Mouse (Mus musculus): Measurements from ENCODE around the gene Gtf2f1.
"Not testable (repeated sequence)": the region's sequence is repeated elsewhere in the genome, so short reads cannot be mapped to it uniquely, and the experiment has no call there.

Gene Gtf2f1

DNA sequence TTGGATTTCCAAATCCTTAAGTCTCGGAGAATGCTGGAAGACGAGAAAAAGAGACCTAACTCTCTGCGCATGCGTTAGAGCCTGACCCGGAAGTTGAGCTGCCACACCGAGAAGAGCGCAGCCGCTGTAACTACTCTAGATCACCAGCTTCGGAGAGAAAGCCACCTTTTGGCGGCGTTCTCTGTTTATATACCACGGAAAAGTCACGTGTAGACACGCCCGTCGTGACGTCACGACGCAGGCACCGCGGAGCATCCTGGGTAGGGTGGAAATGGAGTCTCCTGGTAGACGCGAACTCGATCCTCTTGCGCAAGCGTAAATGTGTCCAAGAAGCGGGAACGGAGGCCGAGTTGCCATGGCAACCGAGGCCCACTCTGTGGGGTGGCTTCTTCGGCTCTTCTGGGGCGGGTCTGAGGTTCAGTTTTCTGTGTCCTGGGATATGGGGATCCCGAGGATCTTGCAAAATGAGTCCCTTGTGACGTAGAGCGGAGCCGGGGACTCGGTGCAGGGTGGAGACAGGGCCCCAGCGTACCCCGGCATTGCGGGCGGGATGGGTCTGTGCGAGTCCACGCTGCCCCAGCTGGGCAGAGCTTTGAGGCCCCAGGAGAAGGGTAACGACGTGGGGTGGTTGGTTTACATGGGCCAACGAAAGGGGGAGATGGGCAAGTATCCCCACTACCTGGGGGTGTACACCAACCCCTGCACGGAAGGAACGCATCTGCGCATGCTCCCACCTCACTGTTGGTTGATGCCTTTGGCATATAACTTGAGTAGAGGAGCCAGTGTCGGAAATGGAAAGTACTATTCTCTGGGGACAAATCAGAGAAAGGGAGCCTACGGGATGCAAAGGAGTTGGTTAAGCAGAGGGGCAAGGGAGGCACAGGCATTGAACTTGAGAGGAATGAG, at the start of gene Gtf2f1, which contains the start of gene Gm17949:
Gtf2f1 (minus strand) TSS at position 53 of the 906 bp plus-strand sequence.
Gm17949 (plus strand) TSS at position 234 of the 906 bp plus-strand sequence.
- DNase-seq, result peak; percentile 96

DNA sequence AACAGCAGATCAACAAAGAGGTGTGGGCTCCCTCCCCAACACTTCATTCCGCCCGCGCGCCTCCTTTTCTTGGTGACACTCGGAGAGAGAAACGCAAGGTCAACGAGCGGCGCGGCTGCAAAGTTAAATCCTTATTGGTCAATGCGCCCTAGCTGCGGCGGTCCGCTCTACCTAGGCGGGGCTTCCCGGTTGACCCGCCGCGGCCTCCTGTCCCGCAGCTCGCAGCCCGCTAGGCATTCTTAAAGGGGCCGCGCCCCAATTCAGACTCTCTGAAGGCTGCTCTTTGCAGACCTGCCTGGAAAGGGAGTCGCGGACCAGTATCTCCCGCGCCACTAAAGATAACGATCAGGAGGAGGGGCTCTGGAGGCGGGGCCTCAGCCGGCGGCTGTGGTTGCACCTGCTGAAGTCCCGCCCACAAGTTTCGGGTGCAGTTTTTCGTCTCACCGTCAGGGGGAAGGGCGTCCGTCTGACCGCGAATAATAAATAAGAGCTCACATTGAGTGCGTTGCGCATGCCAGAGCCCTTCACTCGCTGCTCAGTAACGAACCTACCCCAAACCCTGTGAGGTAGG, 49.2 kb upstream of the Gtf2f1 start:
- DNase-seq, result peak; percentile 97

- peak; percentile 82 for DNase-seq
Measured at GRCm38 (mm10) chr17:57059486-57059977, 48.4 kb upstream of the Gtf2f1 start, which contains the start of gene Slc25a23. TSS of gene Slc25a23 (minus strand) at chr17:57059863.

GRCm38 (mm10) chr17:57058891-57059485, 47.9 kb upstream of the Gtf2f1 start, which contains the start of gene Crb3:
TSS of gene Crb3 (plus strand) at chr17:57059105.
- DNase-seq, result peak; percentile 25

DNA sequence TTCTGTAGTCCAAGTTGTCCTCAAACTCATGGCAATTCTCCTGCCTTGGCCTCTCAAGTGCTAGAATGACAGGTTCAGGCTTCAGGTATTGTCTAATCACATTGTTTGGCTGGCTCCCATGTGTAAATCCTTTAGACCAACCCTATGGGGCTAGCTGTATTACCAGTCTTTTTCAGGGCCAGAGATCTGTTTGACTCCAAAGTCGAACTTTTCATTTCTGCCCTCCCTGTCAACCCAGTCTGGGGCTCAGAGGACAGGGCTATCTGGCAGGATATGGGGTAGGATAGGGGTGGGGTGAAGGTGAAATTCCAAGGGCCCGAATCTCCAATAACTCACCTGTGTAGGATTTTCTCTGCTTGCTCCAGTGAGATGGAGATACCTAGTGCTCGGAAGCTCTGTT, 45.2 kb upstream of the Gtf2f1 start:
- no peak for DNase-seq

GRCm38 (mm10) chr17:57051679-57052078, 40.6 kb upstream of the Gtf2f1 start:
- not testable (repeated sequence) for DNase-seq

GRCm38 (mm10) chr17:57048816-57049215, 37.7 kb upstream of the Gtf2f1 start:
- DNase-seq, result no peak

GRCm38 (mm10) chr17:57047406-57047805, 36.3 kb upstream of the Gtf2f1 start:
- DNase-seq, result no peak

DNA sequence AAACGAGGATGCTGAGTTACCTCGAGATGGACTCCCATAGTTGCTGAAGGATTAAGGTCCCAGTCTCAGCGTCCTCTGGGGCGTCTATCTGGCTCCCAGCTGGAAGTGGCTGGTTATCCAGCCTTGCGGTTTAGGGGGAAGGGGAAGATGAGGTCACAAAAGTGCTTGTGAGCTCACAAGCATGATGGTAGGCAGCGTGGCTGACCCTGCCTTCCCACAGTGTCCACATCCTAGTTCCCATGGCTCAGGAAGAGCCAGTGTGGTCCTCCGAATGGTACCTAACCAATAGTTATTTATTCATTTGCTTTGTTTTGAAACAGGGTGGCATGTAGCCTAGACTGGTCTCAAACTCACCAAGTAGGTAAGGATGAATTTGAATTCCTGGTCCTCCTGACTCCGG, 30.5 kb upstream of the Gtf2f1 start, which contains the start of gene Slc25a41:
Slc25a41 (minus strand) TSS at position 101 of the 400 bp plus-strand sequence.
- DNase-seq, result no peak

DNA sequence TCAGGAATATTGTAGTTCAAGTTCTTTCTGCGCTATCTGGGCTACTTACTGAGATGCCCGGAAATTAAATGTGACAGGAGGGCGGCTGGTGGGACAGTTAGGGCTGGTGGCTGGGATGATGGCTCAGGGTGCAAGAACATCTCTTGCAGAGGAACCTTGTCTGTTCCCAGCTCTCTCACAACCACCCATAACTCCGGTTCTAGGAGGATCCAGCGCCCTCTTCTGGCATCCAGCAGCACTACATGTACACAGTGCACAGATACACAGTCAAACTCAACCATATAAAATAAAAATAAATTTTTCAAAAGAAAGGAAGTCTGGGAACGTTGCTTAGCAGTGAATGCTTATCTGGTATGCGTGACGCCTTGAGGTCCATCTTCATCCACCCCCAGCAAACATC, 27.9 kb upstream of the Gtf2f1 start:
- DNase-seq, result no peak

DNA sequence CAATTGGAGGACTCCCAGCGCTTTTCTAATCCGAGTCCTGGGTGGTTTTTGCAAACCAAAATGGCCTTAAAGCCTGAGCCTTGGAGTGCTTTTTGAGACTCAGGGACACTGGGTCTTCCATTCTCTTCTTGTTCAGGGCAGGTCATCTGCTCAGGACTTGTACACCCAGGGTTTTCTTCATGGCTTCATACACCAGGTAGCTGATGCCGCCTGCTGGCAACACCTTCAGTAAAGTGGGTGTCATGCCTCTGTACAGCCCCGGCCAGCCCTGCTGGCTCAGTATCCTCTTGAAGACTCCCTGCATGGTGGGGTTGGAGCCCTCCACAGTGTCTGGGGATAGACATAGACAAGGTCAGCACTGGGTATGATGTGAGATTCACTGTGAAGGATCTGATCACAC, 21.8 kb upstream of the Gtf2f1 start:
- DNase-seq, result no peak

GRCm38 (mm10) chr17:57031661-57032420, 20.8 kb upstream of the Gtf2f1 start:
- DNase-seq, result peak; percentile 100

- peak; percentile 29 for DNase-seq
Measured at GRCm38 (mm10) chr17:57030931-57031660, 20.0 kb upstream of the Gtf2f1 start, which contains the start of gene Khsrp. TSS of gene Khsrp (minus strand) at chr17:57031522.

GRCm38 (mm10) chr17:57029691-57030090, 18.6 kb upstream of the Gtf2f1 start:
- no peak for DNase-seq

DNA sequence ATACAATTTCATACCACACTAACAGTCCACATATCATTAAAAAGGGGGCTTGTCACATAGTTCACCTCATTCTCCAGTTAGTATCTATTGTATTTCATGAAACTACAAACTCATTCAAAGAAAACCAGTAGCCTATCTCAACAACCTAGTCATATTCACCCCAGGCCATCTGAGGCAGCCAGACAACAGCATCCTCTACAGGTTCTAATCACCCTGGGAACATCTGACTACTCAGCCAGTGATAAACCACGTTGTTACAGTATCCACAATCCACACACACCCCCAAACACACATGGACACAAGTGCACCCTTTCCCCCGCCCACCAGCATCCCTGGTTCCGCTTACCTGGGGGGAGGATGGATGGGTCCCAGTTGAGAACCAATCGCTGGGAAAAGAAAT, 16.4 kb upstream of the Gtf2f1 start:
- no peak for DNase-seq

DNA sequence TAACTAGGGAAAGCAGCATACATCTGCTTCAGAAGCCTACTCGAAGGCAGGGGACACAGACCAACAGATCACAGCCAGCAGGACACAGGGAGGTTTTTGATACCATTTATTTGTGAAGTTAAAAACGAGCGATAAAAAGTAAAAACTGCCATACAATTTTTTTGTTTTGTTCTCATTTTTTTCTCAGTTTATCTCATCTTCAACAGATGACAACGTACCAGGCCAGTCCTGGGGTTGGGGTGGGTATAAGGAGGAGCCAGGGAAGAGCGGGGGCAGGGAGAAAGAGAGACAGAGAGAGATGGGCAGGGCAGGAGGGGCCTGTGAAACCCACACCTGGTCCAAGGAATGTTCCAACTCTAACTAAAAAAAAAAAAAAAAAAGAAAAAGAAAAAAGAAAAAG, 9.9 kb upstream of the Gtf2f1 start:
- DNase-seq, result no peak

DNA sequence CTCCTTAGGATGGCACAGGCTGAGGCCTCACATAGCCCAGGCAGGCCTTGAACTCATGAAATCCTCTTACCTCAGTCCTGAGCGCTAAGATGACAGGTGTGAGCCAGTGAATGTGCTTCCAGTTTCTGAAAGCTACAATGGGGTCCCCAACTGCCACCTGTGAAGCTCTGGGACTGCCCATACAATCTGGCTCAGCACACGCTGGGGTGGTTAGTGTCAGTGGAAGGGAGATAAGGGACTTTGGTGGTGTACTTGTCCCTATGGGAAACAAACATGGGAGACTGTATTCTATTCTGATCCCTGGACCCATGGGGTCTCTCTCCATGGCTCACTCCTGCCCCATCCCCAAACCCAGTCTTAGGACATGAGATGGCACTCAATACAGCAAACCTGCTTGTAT, 8.6 kb upstream of the Gtf2f1 start:
- no peak for DNase-seq

DNA sequence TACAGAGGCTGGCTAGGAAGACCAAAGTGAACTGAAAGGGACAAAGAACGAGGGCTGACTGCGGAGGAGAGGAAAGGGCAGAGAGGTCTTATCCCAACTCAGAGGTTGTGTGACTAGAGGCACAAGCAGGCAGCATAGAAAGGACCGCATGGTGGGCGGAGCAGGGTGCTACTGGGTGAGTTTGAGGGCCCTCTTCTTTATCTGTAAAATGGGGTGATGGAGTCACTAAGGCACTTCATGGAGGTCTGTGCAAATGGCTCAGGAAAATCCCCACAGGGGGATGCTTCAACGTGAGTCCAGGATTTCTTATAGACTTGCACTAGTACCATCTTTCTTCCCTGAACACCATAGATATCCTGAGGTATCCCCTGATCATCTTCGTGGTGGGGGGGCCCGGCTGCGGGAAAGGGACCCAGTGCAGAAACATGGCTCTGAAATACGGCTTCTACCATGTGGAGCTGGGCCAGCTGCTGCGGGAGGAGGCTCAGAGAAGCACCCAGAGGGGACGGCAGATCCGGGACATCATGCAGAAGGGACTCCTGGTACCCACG, 1.2 kb upstream of the Gtf2f1 start:
- DNase-seq, result no peak

DNA sequence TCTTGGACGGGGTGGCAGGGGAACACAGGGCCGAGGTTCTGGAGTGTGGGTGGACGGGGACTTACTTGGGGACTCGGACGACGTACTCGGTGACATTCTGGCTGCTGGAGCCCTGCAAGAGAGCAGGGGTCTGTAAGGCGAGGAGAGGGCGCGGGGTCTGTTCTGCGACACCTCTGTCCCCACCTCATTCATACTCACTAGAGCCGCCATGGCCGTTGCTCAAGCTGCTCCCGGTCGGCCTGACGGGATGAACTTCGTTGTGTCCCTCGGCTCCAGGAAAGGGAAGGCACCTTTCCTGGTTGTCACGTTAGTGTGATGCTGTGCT, 215 bp downstream of the Gtf2f1 start:
- DNase-seq, result no peak

DNA sequence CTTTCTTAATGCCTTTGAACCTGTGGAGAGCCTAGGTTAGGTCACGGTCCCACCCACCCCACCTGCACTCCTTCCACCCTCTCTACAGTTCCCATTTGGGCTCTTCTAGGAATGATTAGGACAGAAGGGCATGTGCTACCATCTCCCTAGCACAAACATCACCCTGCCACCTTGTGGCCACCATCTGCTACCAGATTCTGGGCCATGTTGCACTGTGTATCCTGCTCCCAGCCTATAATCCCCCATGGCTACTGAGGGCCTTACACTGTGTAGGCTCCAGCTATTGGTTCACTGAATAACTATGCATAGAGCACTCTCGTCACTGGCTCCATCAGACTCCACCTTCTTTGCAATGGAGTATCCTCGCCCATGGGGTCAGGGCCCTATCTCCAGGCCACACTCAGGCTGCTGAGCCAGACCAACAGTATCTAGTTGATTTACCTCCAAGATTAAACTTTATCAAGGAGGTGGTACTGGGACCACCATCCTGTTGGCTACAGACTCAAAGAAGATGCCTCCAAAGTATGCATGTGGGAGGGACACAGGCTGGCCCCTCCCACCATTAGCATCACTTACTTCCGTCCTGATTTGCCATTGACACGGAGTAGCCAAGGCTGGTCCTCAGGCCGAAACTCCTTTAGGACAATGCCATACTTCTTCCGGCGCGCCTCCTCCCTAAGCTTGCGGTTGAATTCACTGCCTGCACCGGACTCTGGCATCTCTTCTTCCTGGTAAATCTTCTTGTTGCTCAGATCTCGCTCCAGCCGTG, 3.8 kb downstream of the Gtf2f1 start:
- DNase-seq, result no peak

GRCm38 (mm10) chr17:57003994-57004393, 7.1 kb downstream of the Gtf2f1 start:
- no peak for DNase-seq

Measured in right cerebral cortex, adult 18-20 months (tissue).